Mouse (Mus musculus): Measurements from ENCODE around the gene Tmem97. TPM values are rescaled to one million over a fixed set of nuclear protein-coding genes. Genes with fewer than 3 reads are reported as not detected.

The Tmem97 gene
- total and polyA plus RNA-seq, 3 experiments: 166 to 215 (median 207) TPM

- no peak; the same call in 1 of the 2 replicates for TF ChIP-seq NELFE (IDR thresholded peaks at IDR 0.05; ENCODE audit: low read depth, low read length)
Observed at GRCm38 (mm10) chr11:78556070-78556469, 5.5 kb upstream of the Tmem97 start (continued).

- H3K4me1 ChIP-seq (ENCODE audit: control insufficient read depth in 1 of 2, insufficient read depth in 2 of 2, low read length in 2 of 2): peaks cover 24% of the 10 kb centered on the region in 2 experiments
- peak; percentile 70 for DNase-seq (ENCODE audit: low read depth, low spot score)
- peaks cover 0 to 22% of the 10 kb centered on the region in 2 experiments; a peak in 2 of 4 replicates for H3K36me3 ChIP-seq (ENCODE audit: control insufficient read depth in 1 of 2, insufficient read depth in 2 of 2, low read length in 2 of 2)
- no peak overlapping the region; a peak in 1 of 4 replicates for H3K4me3 ChIP-seq (ENCODE audit: control insufficient read depth in 1 of 2, insufficient read depth in 1 of 2, low read depth in 2 of 2, low read length in 2 of 2)
- no peaks in the 10 kb centered on the region for H3K9me3 ChIP-seq (replicated peaks; ENCODE audit: insufficient read depth, low read length)
- peak overlapping the region; percentile 77 for H3K27ac ChIP-seq (ENCODE audit: control insufficient read depth, low read depth, low read length)
- H3K79me2 ChIP-seq (ENCODE audit: control insufficient read depth, insufficient read depth, low read length, poor library complexity): no peaks in the 10 kb centered on the region
- no peaks in the 10 kb centered on the region for H3K27me3 ChIP-seq (ENCODE audit: control insufficient read depth in 1 of 2, insufficient read depth in 2 of 2, low read length in 2 of 2)
- TF ChIP-seq MYB (IDR thresholded peaks at IDR 0.05; ENCODE audit: low read depth, low read length): 0 out of 2 replicates have a peak, but pooled peaks have one; percentile 9
- TF ChIP-seq EP300 (IDR thresholded peaks at IDR 0.05; ENCODE audit: low read depth in 1 of 2, low read length in 2 of 2): peak; percentile 49 to 70; a peak in 3 of 4 replicates
- TF ChIP-seq GATA1 (IDR thresholded peaks at IDR 0.05; ENCODE audit: low read depth, low read length): peak; percentile 77
- TF ChIP-seq MXI1 (IDR thresholded peaks at IDR 0.05; ENCODE audit: low read depth, low read length): peak; percentile 83
- no peak for TF ChIP-seq CTCF (IDR thresholded peaks at IDR 0.05 in 2 of 3, conservative IDR thresholded peaks at IDR 0.05 in 1 of 3; ENCODE audit: control insufficient read depth in 1 of 3, insufficient read depth in 1 of 3, low read depth in 2 of 3, low read length in 3 of 3, poor library complexity in 1 of 3, severe bottlenecking in 1 of 3)
- TF ChIP-seq ETS1 (IDR thresholded peaks at IDR 0.05; ENCODE audit: low read depth, low read length): peak; percentile 93
- peak; percentile 58 for TF ChIP-seq SIN3A (IDR thresholded peaks at IDR 0.05; ENCODE audit: low read length)
- TF ChIP-seq TCF12 (IDR thresholded peaks at IDR 0.05; ENCODE audit: low read depth, low read length): peak; percentile 88
- TF ChIP-seq HCFC1 (IDR thresholded peaks at IDR 0.05; ENCODE audit: low read depth, low read length): peak; percentile 15; the same call in 1 of the 2 replicates
- TF ChIP-seq KAT2A (conservative IDR thresholded peaks at IDR 0.05; ENCODE audit: low read depth, low read length): no peak
- peak overlapping the region; percentile 44 for H3K9ac ChIP-seq (ENCODE audit: control insufficient read depth, low read depth, low read length, poor library complexity, severe bottlenecking)
Observed at GRCm38 (mm10) chr11:78555623-78556022, 5.0 kb upstream of the Tmem97 start.

- Histone ChIP-seq H3K9me3 (replicated peaks; ENCODE audit: insufficient read depth, low read length) (no peaks in the 10 kb centered on the region), H3K4me1 (ENCODE audit: control insufficient read depth in 1 of 2, insufficient read depth in 2 of 2, low read length in 2 of 2) (peaks cover 31 to 36% of the 10 kb centered on the region in 2 experiments), H3K9ac (ENCODE audit: control insufficient read depth, low read depth, low read length, poor library complexity, severe bottlenecking) (peak overlapping the region; percentile 59), H3K27me3 (ENCODE audit: control insufficient read depth in 1 of 2, insufficient read depth in 2 of 2, low read length in 2 of 2) (no peaks in the 10 kb centered on the region), H3K79me2 (ENCODE audit: control insufficient read depth, insufficient read depth, low read length, poor library complexity) (peaks cover 33% of the 10 kb centered on the region), H3K36me3 (ENCODE audit: control insufficient read depth in 1 of 2, insufficient read depth in 2 of 2, low read length in 2 of 2) (peaks cover 0 to 35% of the 10 kb centered on the region in 2 experiments; a peak in 3 of 4 replicates), H3K27ac (ENCODE audit: control insufficient read depth, low read depth, low read length) (no peak overlapping the region), H3K4me3 (ENCODE audit: control insufficient read depth in 1 of 2, insufficient read depth in 1 of 2, low read depth in 2 of 2, low read length in 2 of 2) (peak overlapping the region; percentile 50 to 87)
- DNase-seq (ENCODE audit: low read depth, low spot score): no peak
- no peak for TF ChIP-seq ZC3H11A (IDR thresholded peaks at IDR 0.05; ENCODE audit: low read depth, low read length)
- TF ChIP-seq GABPA (IDR thresholded peaks at IDR 0.05; ENCODE audit: low read depth, low read length): 0 out of 2 replicates have a peak, but pooled peaks have one; percentile 7
- no peak for TF ChIP-seq MYB (IDR thresholded peaks at IDR 0.05; ENCODE audit: low read depth, low read length)
- no peak for TF ChIP-seq CHD1 (IDR thresholded peaks at IDR 0.05; ENCODE audit: low read depth, low read length)
- no peak for TF ChIP-seq MXI1 (IDR thresholded peaks at IDR 0.05; ENCODE audit: low read depth, low read length)
- peak; percentile 51; the same call in 1 of the 2 replicates for TF ChIP-seq RCOR1 (IDR thresholded peaks at IDR 0.05; ENCODE audit: low read depth, low read length)
- no peak for TF ChIP-seq KAT2A (conservative IDR thresholded peaks at IDR 0.05; ENCODE audit: low read depth, low read length)
Observed at GRCm38 (mm10) chr11:78551059-78551398, 452 bp upstream of the Tmem97 start.

Measured in MEL (cell line).